Mouse (Mus musculus) bone marrow, adult 2 months (tissue): ENCODE data around the gene Nsmce1.

Source experiments
- CTCF ChIP-seq: fragments of 200-500 bp; IDR thresholded peaks from 2 replicates; pipeline ENCODE4 v1.5.1; 2011; ENCODE audit warnings: low read length, control low read depth; ENCODE audit not compliant: control insufficient read depth, insufficient read depth
- POLR2A ChIP-seq: fragments of 200-500 bp; IDR thresholded peaks from 2 replicates; pipeline ENCODE4 v1.6.1; 2011; ENCODE audit warnings: low read depth, mild to moderate bottlenecking, control low read depth, low read length, borderline replicate concordance; ENCODE audit not compliant: control insufficient read depth

GRCm38 (mm10) chr7:125430170-125430842, 61.1 kb downstream of the Nsmce1 start:
- TF ChIP-seq CTCF: no peak
- TF ChIP-seq POLR2A: no peak
